Mouse (Mus musculus) MEL (cell line): Measurements from ENCODE around the gene Myt1l.

Experiments used
- BHLHE40 ChIP-seq: IDR thresholded peaks from 2 replicates; pipeline ENCODE4 v1.6.1; 2012; ENCODE audit warnings: low read depth, mild to moderate bottlenecking, inconsistent platforms, low read length, improper control_type of control experiment, borderline replicate concordance
- EP300 ChIP-seq, 2 experiments: IDR thresholded peaks; 2 replicates each; pipeline ENCODE4 v1.6.1; 2011; ENCODE audit warnings: improper control_type of control experiment in 2 of 2, low read length in 2 of 2, low read depth in 1 of 2, mild to moderate bottlenecking in 1 of 2
- POLR2AphosphoS5 ChIP-seq: IDR thresholded peaks from 2 replicates; pipeline ENCODE4 v1.6.1; 2012; ENCODE audit warnings: low read depth, borderline replicate concordance, mild to moderate bottlenecking, inconsistent platforms, low read length, moderate library complexity, mixed read lengths

- no peak for TF ChIP-seq POLR2AphosphoS5
- no peak for TF ChIP-seq BHLHE40
- TF ChIP-seq EP300 (IDR thresholded peaks at IDR 0.05; ENCODE audit: low read depth in 1 of 2, low read length in 2 of 2): no peak
These were observed 9.7 kb downstream of the Myt1l start for GRCm38 (mm10) chr12:29537916-29538315.
